Mouse (Mus musculus) small intestine, adult 2 months (tissue): Measurements from ENCODE around the gene Dkc1. TPM values are rescaled to one million over a fixed set of nuclear protein-coding genes. Genes with fewer than 3 reads are reported as not detected.

Experiments
- H3K27ac ChIP-seq: fragments of 200-500 bp; 2 replicates; pipeline ENCODE4 v1.5.1; 2012; ENCODE audit warnings: low read depth, low read length, control low read depth, inconsistent platforms; ENCODE audit not compliant: insufficient read depth
- H3K27me3 ChIP-seq: fragments of 200-500 bp; 2 replicates; pipeline ENCODE4 v1.6.1; 2012; ENCODE audit warnings: mild to moderate bottlenecking, moderate library complexity, low read length, inconsistent platforms; ENCODE audit not compliant: control insufficient read depth, insufficient read depth
- H3K36me3 ChIP-seq: fragments of 200-500 bp; 2 replicates; pipeline ENCODE4 v1.6.1; 2012; ENCODE audit warnings: mild to moderate bottlenecking, low read length, control low read depth, inconsistent platforms; ENCODE audit not compliant: control insufficient read depth, insufficient read depth
- H3K4me1 ChIP-seq: fragments of 200-500 bp; 2 replicates; pipeline ENCODE4 v1.6.1; 2012; ENCODE audit warnings: low read length, inconsistent platforms, mixed read lengths; ENCODE audit not compliant: control insufficient read depth, insufficient read depth, insufficient read length
- H3K4me3 ChIP-seq: fragments of 200-500 bp; 2 replicates; pipeline ENCODE4 v1.5.1; 2012; ENCODE audit warnings: low read depth, mild to moderate bottlenecking, control low read depth, inconsistent platforms, low read length, moderate library complexity
- CTCF ChIP-seq: fragments of 200-500 bp; IDR thresholded peaks from 2 replicates; pipeline ENCODE4 v1.5.1; 2012; ENCODE audit warnings: low read depth, mild to moderate bottlenecking, control low read depth, inconsistent platforms, low read length, moderate library complexity, mixed read lengths; ENCODE audit not compliant: insufficient replicate concordance, insufficient read length; ENCODE audit errors: extremely low read depth
- POLR2A ChIP-seq: fragments of 200-500 bp; IDR thresholded peaks from 2 replicates; pipeline ENCODE4 v1.6.1; 2012; ENCODE audit warnings: low read depth, mild to moderate bottlenecking, control low read depth, inconsistent platforms, low read length, moderate library complexity
- WGBS: fragments of 180-500 bp; shearing (Covaris S2); methylation state at CpG from one replicate; pipeline ENCODE4 v1.1.7; 2018; 5-methylcytosine and 5-hydroxymethylcytosine counted together
- polyA plus RNA-seq: library from polyadenylated mRNA; depleted of rRNA; stranded (reverse); fragments of >200 nt; gene quantifications from 2 replicates; pipeline ENCODE4 v1.2.3, GENCODE M21; 2012

Dkc1 gene
- polyA plus RNA-seq, 1 experiment = 4.0 TPM

DNA sequence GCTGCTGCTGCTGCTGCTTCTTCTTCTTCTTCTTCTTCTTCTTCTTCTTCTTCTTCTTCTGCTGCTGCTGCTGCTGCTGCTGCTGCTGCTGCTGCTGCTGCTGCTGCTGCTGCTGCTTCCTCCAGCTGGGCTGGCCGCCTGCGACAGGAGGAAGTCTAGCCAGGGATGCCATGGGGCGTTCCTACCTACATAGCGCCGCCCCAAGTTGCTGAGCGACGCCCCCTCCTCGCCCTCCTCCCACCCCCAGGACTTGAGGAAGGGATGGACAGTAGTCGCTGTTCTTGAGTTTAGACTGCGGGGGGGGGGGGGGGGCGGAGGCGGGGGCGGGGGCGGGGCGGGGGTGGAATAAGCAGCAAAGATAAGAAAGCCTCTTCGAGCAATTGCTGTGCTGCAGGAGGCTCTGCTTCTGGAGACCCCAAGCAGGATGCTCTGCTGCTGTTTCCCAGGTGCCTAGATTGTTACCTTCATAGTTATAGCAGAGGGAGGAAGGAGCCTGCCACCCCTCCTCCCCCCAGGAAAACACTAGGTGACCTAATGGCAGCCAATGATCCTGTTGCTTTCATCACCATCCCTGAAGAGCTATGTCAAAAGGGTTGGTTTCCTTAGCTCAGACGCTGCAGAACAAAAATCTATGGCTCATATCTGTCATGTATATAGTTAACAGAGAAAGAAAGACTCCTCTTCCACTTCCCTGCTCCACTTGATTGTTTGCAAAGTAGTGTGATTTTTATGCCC is 10.7 kb upstream of the Dkc1 start, which contains the start of gene Gab3:
Gene Gab3, minus strand, starts transcription at position 685 of the 735 bp plus-strand sequence.
- peak within 1 kb of the TSS; percentile 69 for H3K4me3 ChIP-seq
- H3K27ac ChIP-seq = peak within 1 kb of the TSS; percentile 29
- no peaks in the 10 kb centered on the region for H3K27me3 ChIP-seq
- no peak for TF ChIP-seq POLR2A
- no peak for TF ChIP-seq CTCF
- H3K4me1 ChIP-seq = no peaks in the 10 kb centered on the region
- no peaks in the 10 kb centered on the region for H3K36me3 ChIP-seq
- 17% methylated on average over 12 of the region's 17 CpGs for WGBS

DNA sequence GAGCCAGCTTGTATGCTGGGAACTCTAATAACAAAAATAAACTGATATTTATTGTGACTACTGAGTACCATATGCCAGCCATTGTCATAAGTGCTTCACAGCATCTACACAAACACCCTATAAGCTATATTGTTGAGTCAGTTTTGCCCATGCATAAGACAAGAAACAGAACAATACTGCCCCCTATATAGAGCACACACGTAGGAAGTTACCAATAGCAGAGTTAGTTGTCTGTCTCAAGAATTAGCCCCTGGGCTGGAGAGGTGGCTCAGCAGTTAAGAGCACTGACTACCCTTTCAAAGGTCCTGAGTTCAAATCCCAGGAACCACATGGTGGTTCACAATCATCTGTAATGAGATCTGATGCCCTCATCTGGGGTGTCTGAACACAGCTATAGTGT is 10.0 kb upstream of the Dkc1 start:
- Histone ChIP-seq H3K36me3 (no peaks in the 10 kb centered on the region), H3K4me1 (no peaks in the 10 kb centered on the region), H3K4me3 (no peak overlapping the region), H3K27me3 (no peaks in the 10 kb centered on the region), H3K27ac (no peak overlapping the region)
- 8% methylated on average over 1 of the region's 1 CpGs for WGBS
- TF ChIP-seq POLR2A = no peak
- no peak for TF ChIP-seq CTCF

DNA sequence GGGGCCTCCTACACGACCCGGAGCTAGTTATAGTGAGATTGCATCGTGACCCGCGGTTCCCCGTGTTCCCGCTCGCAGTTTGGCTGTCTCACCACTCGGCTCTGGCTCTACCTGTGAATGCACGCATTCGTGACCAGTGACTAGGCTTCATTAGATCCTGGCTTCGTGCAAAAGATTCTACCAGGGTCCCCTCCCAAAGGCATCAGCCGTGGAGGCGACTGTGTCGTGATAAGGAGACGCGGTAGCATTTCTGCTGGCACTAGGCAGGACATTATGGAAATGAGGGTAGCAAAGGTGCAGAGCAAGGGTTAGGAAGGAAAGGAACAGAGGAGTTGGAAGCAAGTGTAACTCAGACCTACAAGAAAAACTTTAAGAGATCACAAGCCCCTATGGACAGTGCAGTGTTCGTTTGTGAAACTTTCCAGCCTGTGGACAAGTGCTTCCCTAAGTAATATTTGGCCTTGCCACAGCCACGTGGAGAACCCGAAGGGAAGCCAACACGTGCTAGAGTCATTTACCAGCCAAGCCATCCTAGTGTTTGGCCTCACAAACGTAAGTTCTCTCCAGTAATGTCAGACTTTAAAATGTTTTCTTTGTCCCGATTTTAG is 613 bp downstream of the Dkc1 start:
- peak overlapping the region; percentile 66 for H3K4me3 ChIP-seq
- TF ChIP-seq POLR2A (no peak), CTCF (no peak)
- no peaks in the 10 kb centered on the region for H3K4me1 ChIP-seq
- no peaks in the 10 kb centered on the region for H3K27me3 ChIP-seq
- 11% methylated on average over 23 of the region's 23 CpGs for WGBS
- peaks cover 5% of the 10 kb centered on the region; the same call in 1 of the 2 replicates for H3K36me3 ChIP-seq
- no peak overlapping the region for H3K27ac ChIP-seq

DNA sequence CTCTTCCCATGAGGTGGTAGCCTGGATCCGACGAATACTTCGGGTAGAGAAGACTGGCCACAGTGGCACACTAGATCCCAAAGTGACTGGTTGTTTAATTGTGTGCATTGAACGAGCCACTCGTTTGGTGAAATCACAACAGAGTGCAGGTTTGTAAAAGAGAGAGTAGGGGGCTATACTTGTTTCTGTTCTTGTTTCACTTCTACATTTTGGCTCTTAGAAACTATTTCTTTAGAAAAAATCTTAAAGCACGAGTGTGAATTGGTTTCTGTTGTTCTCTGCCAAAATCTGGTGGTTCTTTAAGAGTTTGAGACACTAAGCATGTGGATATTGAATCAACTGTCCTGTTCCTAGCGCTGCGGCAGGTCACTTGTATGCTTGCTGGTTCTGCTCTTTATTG is 3.1 kb downstream of the Dkc1 start:
- peaks cover 9% of the 10 kb centered on the region for H3K36me3 ChIP-seq
- no peak overlapping the region for H3K27ac ChIP-seq
- no peak for TF ChIP-seq POLR2A
- TF ChIP-seq CTCF = no peak
- H3K4me1 ChIP-seq = no peaks in the 10 kb centered on the region
- H3K27me3 ChIP-seq = no peaks in the 10 kb centered on the region
- no peak overlapping the region for H3K4me3 ChIP-seq
- WGBS = 89% methylated on average over 8 of the region's 8 CpGs

DNA sequence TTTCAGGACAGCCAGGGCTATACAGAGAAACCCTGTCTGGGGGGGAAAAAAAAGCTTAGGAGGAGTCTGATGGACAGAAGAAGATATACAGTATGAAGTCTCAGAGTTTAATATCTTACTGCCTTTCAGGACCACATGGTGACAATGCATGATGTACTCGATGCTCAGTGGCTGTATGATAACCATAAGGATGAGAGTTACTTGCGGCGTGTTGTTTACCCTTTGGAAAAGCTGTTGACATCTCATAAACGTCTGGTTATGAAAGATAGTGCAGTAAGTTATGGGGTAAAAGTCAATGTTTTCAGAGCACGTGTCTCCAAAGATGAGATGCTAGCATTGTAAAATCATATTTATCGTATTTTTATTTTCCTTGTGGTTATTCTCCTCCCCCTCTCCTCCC is 6.6 kb downstream of the Dkc1 start:
- 83% methylated on average over 6 of the region's 6 CpGs for WGBS
- TF ChIP-seq POLR2A (no peak), CTCF (no peak)
- H3K36me3 ChIP-seq = peaks cover 19% of the 10 kb centered on the region
- H3K4me3 ChIP-seq = no peak overlapping the region
- H3K27ac ChIP-seq = no peak overlapping the region
- H3K4me1 ChIP-seq = no peaks in the 10 kb centered on the region
- H3K27me3 ChIP-seq = no peaks in the 10 kb centered on the region

DNA sequence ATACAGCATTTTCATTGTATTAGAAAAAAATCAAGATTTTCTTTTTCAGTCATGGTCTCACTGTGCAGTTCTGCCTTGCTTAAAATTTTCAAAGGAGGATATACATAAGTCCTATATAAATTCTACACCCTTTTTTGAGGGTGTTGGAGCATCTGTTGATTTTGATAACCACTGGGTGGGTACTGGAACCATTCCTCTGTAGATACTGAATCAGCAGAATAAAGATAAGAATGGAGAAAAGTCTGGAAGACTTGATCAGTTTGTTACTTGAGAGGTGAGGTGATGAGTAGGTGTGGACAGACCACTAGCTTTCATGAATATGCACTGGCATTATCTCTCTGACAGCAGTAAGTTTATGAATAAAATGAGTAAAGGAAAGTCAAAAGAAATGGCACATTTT is 19.9 kb downstream of the Dkc1 start:
- no peak for TF ChIP-seq CTCF
- no peak for TF ChIP-seq POLR2A
- Histone ChIP-seq H3K27me3 (no peaks in the 10 kb centered on the region), H3K4me3 (no peak overlapping the region)

DNA sequence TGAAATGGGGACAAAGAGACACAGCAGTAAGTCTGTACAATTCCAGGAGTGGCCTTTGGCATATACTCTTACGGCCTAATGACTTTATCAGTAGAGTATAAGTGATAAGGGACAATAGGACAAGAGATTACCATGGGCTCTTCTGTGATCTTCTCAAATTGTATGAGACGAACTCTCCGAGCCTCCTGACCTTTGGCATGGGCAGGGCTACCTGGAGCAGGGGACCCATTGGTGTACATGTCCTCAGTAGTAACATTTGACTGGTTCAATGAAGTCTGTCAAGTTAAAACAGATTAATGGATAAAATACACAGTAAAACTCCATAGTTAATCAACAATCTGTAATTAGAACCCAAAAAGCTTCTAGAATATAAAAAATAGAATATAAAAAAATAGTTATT is 30.0 kb downstream of the Dkc1 start:
- H3K4me1 ChIP-seq = no peaks in the 10 kb centered on the region
- H3K36me3 ChIP-seq = peaks cover 14% of the 10 kb centered on the region
- H3K27ac ChIP-seq = peak overlapping the region; percentile 70
- TF ChIP-seq POLR2A (no peak), CTCF (no peak)
- no peaks in the 10 kb centered on the region for H3K27me3 ChIP-seq
- 35% methylated on average over 3 of the region's 3 CpGs for WGBS
- no peak overlapping the region for H3K4me3 ChIP-seq

More for the DNA sequence above, 19.9 kb downstream of the Dkc1 start:
- Histone ChIP-seq H3K4me1 (no peaks in the 10 kb centered on the region), H3K27ac (no peak overlapping the region), H3K36me3 (peaks cover 25% of the 10 kb centered on the region)
